Mouse (Mus musculus): Measurements from ENCODE around the gene Npc1l1.

Gene Npc1l1

GRCm38 (mm10) chr11:6200570-6200969 is 29.4 kb downstream of the Npc1l1 start:
- no peak for DNase-seq

DNA sequence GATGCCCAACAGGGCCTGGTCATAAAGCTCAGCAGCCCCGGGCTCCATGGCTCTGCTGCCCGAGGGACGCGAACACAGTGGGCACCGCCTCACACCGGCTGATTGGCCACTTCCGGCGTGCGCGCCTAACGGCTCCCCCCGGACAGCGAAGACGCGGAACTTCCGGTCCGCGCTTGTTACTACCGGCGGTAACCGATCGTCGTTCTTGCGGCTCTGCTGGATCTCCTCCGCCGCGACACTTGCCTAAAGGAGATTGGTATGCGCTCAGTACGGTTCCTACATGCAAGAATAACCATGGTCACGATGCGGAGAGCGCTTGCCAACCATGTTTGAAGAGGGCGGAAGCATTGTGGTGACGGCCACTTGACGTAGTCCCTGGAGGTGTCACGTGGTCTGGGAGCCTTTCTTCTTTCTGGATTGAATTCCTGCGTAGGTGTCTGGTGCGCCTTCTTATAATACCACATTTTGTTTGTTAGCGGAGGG is 29.8 kb downstream of the Npc1l1 start, which contains the start of gene Nudcd3:
TSS of gene Nudcd3 (minus strand) at position 329 of the 483 bp plus-strand sequence.
- DNase-seq = peak; percentile 87

DNA sequence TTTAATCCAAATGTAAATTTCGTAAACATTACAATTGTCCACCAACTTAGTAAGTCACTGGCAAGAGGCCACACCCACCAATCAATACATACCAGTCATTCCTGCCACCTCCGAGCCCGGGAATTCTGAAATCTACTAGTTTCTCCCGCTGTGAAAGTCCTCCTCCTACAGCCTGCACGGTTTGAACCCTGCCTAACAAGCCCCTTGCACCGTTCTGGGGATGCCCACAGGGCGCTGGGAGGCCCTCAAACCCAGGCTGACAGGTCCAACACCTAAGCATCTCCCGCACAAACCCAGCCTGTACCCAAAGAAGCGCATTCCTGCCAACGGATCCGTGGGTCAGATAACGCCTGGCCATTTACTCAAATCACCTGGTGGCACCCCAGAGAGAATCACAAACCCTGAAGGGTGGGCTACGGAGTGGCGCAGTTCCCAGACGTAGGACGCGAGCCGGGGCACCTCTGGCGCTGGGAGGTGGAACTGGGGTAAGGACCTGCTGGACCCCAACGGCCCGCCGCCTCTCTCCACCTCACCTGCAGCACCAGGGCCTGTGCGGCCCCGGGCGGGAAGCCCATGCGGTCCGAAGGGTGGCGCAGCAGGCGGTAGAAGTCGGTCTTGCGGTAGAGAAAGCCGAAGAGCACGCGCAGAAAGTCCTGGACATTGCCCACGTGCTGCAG is 30.4 kb downstream of the Npc1l1 start, which contains the start of gene A730071L15Rik:
TSS of gene A730071L15Rik (plus strand) at position 620 of the 677 bp plus-strand sequence.
- DNase-seq = no peak

- no peak for DNase-seq
These were observed 31.5 kb downstream of the Npc1l1 start for GRCm38 (mm10) chr11:6198449-6198848.

DNA sequence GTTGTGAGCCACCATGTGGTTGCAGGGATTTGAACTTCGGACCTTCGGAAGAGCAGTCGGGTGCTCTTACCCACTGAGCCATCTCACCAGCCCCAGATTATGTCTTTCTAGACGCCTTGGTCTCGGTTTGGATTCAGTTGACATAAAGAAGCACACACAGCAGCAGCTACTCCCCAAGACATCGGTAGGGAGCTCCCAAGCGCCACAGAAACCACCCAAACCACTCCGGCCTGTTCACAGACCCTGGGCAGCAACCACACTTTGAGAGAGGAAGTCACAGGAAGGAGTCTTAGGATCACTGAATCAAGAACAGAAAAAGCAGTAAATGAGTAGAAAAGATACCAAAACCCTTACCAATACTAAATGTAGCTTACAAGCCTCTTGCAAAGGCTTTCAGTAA is 33.2 kb downstream of the Npc1l1 start:
- no peak for DNase-seq

GRCm38 (mm10) chr11:6187878-6188277 is 42.1 kb downstream of the Npc1l1 start:
- peak; percentile 85 for DNase-seq

DNA sequence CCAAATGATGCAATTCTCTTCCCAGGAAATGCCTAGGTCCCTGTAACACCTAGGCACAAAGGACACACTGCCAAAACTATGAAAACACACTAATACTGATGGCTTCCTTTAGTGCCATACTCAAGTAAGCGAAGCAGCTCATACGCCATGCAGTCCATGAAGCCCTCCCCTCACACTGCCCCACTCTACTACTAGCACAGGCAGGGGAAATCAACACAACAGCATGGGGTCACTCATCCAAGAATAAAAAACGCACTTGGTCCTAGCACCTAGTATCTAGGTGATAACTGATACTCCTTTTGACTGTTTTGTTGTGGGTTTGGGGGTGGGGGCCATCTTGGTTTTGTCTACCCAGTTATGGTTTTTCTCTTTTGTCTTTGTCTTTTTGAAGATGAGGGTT is 42.5 kb downstream of the Npc1l1 start:
- no peak for DNase-seq

GRCm38 (mm10) chr11:6184202-6184935 is 45.6 kb downstream of the Npc1l1 start:
- no peak for DNase-seq

DNA sequence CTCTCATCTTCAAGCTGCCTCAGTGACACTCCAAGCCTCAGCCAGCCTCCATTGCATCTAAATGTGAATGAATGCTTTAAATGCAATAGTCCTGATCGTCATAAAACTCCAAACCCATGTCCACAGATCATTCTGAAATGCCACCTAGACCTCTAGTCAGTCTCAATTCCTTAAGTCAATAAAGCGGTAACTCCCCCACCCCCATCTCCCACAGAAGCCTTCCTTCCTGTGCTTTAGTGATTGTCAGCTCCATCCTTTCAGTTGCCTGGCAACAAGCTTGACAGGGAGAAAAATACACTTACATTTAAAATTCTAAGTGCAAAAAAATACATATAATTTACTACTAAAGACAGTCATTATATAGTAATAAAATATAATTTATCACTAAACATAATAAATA is 46.7 kb downstream of the Npc1l1 start:
- no peak for DNase-seq

DNA sequence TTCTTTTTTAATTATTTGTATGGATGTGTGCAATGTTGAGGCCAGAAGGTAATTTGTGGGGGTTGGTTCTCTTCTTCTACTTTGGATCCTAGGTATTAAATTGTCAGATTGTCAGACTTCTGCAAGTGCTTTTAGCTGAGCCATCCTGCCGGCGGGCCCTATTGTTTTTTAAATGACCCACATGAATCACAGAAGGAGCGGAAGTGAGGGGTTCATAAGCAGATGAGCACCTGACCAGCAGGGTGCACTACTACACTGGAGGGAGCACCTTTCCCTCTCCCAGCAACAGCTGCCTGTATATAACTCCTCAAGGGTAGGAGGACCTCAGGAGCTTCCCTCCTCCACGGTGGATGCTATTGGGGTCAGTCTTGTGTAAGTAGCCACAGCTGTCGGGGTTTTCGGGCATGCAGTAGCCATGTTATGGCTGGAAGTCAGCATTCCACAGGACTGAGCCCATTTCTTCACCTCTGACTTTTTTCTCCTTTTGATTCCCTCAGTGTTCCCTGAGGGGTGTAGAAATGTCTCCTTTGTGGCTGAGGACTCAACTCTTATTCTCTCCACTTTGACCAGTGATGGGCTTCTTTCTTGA is 49.0 kb downstream of the Npc1l1 start:
- no peak for DNase-seq

DNA sequence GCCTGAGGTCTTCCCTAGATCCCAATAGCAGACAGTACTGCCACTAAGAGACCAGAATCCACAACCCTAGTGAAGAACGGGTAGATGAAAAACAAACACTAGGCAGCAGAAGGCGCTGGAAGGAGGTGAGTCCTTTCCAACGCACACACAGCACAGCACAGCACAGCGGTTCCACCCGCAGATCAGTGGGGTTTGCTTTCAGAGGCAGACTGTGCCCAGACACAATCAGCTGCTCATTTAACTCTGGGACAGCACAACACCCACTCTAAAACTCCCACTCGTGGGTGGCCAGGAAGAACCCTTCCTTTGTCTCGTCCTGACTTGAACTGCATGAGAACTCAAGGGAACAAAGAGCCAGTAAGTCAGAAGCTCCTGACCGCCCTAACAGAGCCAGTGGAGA is 50.7 kb downstream of the Npc1l1 start:
- no peak for DNase-seq

DNA sequence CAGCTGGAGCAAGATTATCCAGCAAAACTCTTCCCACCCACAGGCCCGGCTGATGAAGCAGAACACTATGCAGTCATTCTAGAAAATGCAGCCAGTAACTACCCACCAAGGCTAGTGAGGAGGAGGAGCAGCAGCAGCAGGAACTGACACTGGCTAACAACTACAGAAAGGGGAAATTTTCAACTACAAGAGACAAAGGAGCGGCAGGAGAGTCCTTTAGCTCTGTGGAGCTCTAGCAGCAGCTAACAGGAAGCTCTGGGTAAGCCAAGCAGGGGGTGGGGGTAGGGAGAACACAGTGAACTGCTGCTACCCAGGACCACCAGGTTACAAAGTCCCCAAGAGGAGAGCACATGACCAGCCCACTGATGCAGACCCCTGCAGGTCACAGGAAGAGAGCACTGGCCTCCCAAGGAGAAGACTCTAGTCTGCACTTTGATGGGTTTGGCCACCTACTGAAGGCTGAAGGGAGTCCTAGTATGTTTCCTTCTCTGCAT is 51.2 kb downstream of the Npc1l1 start:
- DNase-seq = no peak

DNA sequence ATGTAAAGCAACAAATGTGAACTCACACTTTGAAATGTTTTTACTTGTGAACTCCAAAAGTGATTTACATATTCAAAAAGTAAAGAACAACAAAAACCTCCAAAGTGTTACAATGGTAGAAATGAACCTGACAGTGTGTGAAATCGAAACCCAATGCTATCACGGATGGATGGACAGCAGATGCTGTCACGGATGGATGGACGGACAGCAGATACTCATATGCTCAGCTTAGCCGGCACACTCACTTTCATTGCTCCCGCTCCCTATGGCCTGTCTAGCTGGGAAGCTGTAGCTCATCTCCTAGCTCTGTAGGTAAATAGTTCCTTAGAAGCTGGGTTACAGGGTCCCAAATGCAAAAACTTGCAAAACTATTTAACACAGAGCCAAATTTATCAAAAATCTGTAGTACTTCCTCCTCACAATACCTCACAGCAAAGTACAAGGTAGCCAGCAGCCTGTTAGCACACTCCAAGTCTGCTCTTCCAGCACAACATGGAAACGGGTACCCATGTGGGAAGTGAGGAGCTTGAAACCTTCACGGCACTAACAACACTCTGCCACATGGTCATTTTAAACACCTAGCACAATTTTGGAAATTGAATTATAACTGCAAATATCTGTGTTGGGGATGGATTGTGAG is 52.0 kb downstream of the Npc1l1 start:
- no peak for DNase-seq

GRCm38 (mm10) chr11:6175506-6175905 is 54.4 kb downstream of the Npc1l1 start:
- no peak for DNase-seq

DNA sequence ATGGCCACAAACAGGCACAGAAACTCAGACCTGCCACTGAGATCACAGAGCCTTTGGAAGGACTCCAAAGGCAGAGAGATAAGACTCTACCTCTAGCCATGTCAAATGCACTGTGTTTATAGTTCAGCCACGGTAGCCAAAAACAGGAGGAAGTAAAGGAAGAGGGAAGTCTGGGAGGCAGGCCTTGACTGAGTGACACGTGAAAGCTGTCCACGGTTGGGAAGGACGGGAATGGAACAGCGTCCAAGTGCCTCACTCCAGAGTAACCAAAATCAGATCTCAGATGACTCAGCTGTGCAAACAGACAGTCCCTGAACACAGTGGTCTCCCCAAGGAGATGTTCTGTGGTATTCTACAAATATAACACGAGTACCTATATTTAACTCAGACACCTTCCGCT is 55.2 kb downstream of the Npc1l1 start:
- no peak for DNase-seq

DNA sequence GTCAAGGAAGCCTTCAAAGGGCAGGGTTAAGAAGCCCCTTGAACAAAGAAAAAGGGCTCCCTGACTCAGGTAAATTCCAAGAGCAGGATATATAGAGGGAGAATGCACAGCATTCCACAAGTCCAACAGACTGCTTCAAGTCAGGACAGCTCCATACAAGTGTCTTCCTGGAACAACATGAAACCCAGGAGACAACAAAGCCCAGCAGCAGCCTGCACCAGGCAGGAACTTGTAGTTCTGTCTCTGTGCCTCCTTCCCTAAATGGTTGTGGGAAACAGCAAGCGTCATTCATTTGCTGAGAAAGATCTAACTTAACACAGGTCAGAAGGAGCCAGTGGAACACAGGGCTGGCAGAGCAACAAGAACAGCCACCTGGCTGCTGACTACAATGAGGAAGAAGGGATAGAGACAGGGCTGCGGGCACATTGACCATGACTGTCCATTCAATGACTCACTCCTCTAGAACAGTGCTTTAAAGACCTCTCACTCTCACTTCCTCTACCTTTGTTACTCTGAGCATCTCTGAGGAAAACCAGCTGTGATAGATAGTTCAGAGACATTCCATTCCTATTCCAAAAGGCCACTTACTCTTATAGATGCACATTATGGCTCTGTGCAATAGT is 60.8 kb downstream of the Npc1l1 start:
- DNase-seq = no peak

- no peak for DNase-seq
These were observed 63.6 kb downstream of the Npc1l1 start for GRCm38 (mm10) chr11:6166351-6166750.

- no peak for DNase-seq
These were observed 64.4 kb downstream of the Npc1l1 start for GRCm38 (mm10) chr11:6165391-6166081.

- DNase-seq = no peak
These were observed 65.2 kb downstream of the Npc1l1 start for GRCm38 (mm10) chr11:6164781-6165180.

- no peak for DNase-seq
These were observed 66.2 kb downstream of the Npc1l1 start for GRCm38 (mm10) chr11:6163706-6164105.

DNA sequence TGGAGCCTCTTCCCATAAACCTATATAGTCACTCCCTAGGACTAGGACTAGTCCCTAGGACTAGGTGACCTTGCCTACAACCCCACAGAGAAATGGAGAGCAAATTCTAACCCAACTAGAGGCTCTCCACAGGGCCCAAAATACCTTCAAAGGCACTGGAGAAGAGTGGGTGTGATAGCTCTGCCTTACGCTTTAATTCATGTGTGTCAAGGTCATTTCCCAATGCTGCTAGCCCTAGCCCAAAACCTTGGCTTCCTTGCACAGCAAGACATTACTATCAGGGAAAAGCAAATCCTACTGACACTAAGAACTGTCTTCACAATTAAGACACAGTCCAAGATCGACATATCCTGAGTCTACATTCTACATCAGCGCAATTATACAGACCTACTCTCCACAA is 66.9 kb downstream of the Npc1l1 start:
- no peak for DNase-seq

DNA sequence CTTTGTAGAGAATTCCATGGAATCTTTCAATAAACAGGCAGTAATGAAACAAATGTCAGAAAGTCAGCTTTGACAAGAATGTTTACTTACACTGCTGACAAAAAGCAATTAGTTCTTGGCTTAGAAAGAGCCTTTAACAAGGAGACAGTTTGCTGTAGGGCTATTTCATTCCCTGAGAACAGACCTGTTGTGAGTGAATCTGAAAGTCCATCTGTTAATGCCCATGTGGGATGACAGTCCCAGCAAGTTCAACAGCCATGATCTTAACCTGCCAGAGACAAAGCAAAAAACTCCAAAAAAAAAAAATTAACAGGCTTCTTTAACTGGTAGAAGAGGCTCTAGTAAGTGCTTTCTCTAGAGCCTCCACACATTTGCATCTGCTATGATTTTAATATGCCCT is 68.4 kb downstream of the Npc1l1 start:
- no peak for DNase-seq
